Mouse (Mus musculus) embryonic facial prominence, embryonic 15.5 days (tissue): ENCODE measurements around the gene Zbbx. TPM values are rescaled to one million over a fixed set of nuclear protein-coding genes. Genes with fewer than 3 reads are reported as not detected.

ENCODE experiments used
- ATAC-seq: fragments of 200-750 bp; cut with Nextera tagmentation; 2 replicates; pipeline ENCODE4 v1.8.0; 2017; ENCODE audit warnings: low read depth, moderate TSS enrichment; ENCODE audit not compliant: insufficient number of reproducible peaks, low FRiP score, low TSS enrichment
- H3K27ac ChIP-seq: fragments of 300-500 bp; sonication (generic); replicated peaks from 2 replicates; pipeline ENCODE4 v1.5.1; 2015; ENCODE audit warnings: mild to moderate bottlenecking, inconsistent platforms
- H3K27me3 ChIP-seq: fragments of 300-500 bp; sonication (generic); 2 replicates; pipeline ENCODE4 v1.6.1; 2015; ENCODE audit warnings: inconsistent platforms
- H3K36me3 ChIP-seq: fragments of 300-500 bp; sonication (generic); 2 replicates; pipeline ENCODE4 v1.6.1; 2015; ENCODE audit warnings: mild to moderate bottlenecking, inconsistent platforms
- H3K4me1 ChIP-seq: fragments of 300-500 bp; sonication (generic); 2 replicates; pipeline ENCODE4 v1.6.1; 2015; ENCODE audit warnings: inconsistent platforms
- H3K4me2 ChIP-seq: fragments of 300-500 bp; sonication (generic); replicated peaks from 2 replicates; pipeline ENCODE4 v1.6.1; 2015; ENCODE audit warnings: mild to moderate bottlenecking, inconsistent platforms
- H3K4me3 ChIP-seq: fragments of 300-500 bp; sonication (generic); replicated peaks from 2 replicates; pipeline ENCODE4 v1.5.1; 2015; ENCODE audit warnings: mild to moderate bottlenecking, inconsistent platforms
- H3K9ac ChIP-seq: fragments of 300-500 bp; sonication (generic); 2 replicates; pipeline ENCODE4 v1.6.1; 2015; ENCODE audit warnings: inconsistent platforms
- H3K9me3 ChIP-seq: fragments of 300-500 bp; sonication (generic); replicated peaks from 2 replicates; pipeline ENCODE4 v1.6.1; 2016; ENCODE audit warnings: inconsistent platforms
- WGBS: fragments of 180-500 bp; shearing (Covaris S2); methylation state at CpG from one replicate; pipeline ENCODE4 v1.1.7; 2015; 5-methylcytosine and 5-hydroxymethylcytosine counted together
- polyA plus RNA-seq: library from polyadenylated mRNA; unstranded; fragments of >200 nt; fragmentation: Nextera tagmentation; extraction: Ambion mirVana; gene quantifications from 2 replicates; pipeline ENCODE4 v1.2.1, GENCODE M21; 2015

The Zbbx gene
- 1.6 and 3.2 TPM in 2 replicates for polyA plus RNA-seq

GRCm38 (mm10) chr3:75164838-75165496 is at the start of gene Zbbx:
TSS of gene Zbbx (minus strand) at chr3:75165034.
- ATAC-seq: peak; percentile 63; the same call in 1 of the 2 replicates
- peak within 1 kb of the TSS; percentile 53 for H3K4me2 ChIP-seq
- H3K9ac ChIP-seq: no peak within 1 kb of the TSS
- peak within 1 kb of the TSS; percentile 29 for H3K4me3 ChIP-seq
- H3K27me3 ChIP-seq: no peaks in the 10 kb centered on the region
- no peaks in the 10 kb centered on the region for H3K9me3 ChIP-seq
- no peaks in the 10 kb centered on the region for H3K36me3 ChIP-seq
- H3K4me1 ChIP-seq: peaks cover 4% of the 10 kb centered on the region; the same call in 1 of the 2 replicates
- no peak within 1 kb of the TSS for H3K27ac ChIP-seq
- WGBS: 13% methylated on average over 20 of the region's 20 CpGs

- Histone ChIP-seq H3K4me1 (no peaks in the 10 kb centered on the region), H3K27ac (no peak overlapping the region), H3K4me2 (no peak overlapping the region), H3K9me3 (no peaks in the 10 kb centered on the region), H3K9ac (no peak overlapping the region), H3K36me3 (no peaks in the 10 kb centered on the region), H3K4me3 (no peak overlapping the region), H3K27me3 (no peaks in the 10 kb centered on the region)
- ATAC-seq: no peak
- 39% methylated on average over 12 of the region's 12 CpGs for WGBS
These were observed 38.1 kb upstream of the Zbbx start for GRCm38 (mm10) chr3:75202808-75203503.

- Histone ChIP-seq H3K9me3 (no peaks in the 10 kb centered on the region), H3K9ac (no peak overlapping the region), H3K4me1 (no peaks in the 10 kb centered on the region), H3K4me3 (no peak overlapping the region), H3K27ac (no peak overlapping the region), H3K27me3 (no peaks in the 10 kb centered on the region), H3K4me2 (no peak overlapping the region), H3K36me3 (no peaks in the 10 kb centered on the region)
- WGBS: 82% methylated on average over 1 of the region's 1 CpGs
- ATAC-seq: no peak
These were observed 17.8 kb upstream of the Zbbx start for GRCm38 (mm10) chr3:75182606-75183005.

GRCm38 (mm10) chr3:75141876-75142275 is 23.0 kb downstream of the Zbbx start:
- 26% methylated on average over 3 of the region's 3 CpGs for WGBS

GRCm38 (mm10) chr3:75104867-75105266 is 60.0 kb downstream of the Zbbx start:
- no peaks in the 10 kb centered on the region for H3K36me3 ChIP-seq
- H3K9me3 ChIP-seq: no peaks in the 10 kb centered on the region
- H3K4me2 ChIP-seq: no peak overlapping the region
- H3K27me3 ChIP-seq: no peaks in the 10 kb centered on the region
- no peaks in the 10 kb centered on the region for H3K4me1 ChIP-seq
- ATAC-seq: no peak
- no peak overlapping the region for H3K9ac ChIP-seq
- no peak overlapping the region for H3K4me3 ChIP-seq
- H3K27ac ChIP-seq: no peak overlapping the region

More at GRCm38 (mm10) chr3:75141876-75142275, 23.0 kb downstream of the Zbbx start:
- H3K36me3 ChIP-seq: no peaks in the 10 kb centered on the region
- ATAC-seq: no peak
- H3K9ac ChIP-seq: no peak overlapping the region
- no peak overlapping the region for H3K27ac ChIP-seq
- no peak overlapping the region for H3K4me2 ChIP-seq
- H3K27me3 ChIP-seq: no peaks in the 10 kb centered on the region
- H3K4me3 ChIP-seq: no peak overlapping the region
- H3K4me1 ChIP-seq: no peaks in the 10 kb centered on the region
- no peaks in the 10 kb centered on the region for H3K9me3 ChIP-seq

- 76% methylated on average over 1 of the region's 1 CpGs for WGBS
These were observed 79.1 kb downstream of the Zbbx start for GRCm38 (mm10) chr3:75085762-75086161.

GRCm38 (mm10) chr3:75078906-75079305 is 85.9 kb downstream of the Zbbx start:
- no peak overlapping the region for H3K27ac ChIP-seq
- H3K27me3 ChIP-seq: no peaks in the 10 kb centered on the region
- no peaks in the 10 kb centered on the region for H3K4me1 ChIP-seq
- no peak for ATAC-seq
- no peak overlapping the region for H3K4me2 ChIP-seq
- H3K36me3 ChIP-seq: no peaks in the 10 kb centered on the region
- H3K4me3 ChIP-seq: no peak overlapping the region
- H3K9ac ChIP-seq: no peak overlapping the region
- H3K9me3 ChIP-seq: no peaks in the 10 kb centered on the region
- WGBS: 76% methylated on average over 1 of the region's 1 CpGs

More at GRCm38 (mm10) chr3:75085762-75086161, 79.1 kb downstream of the Zbbx start:
- no peaks in the 10 kb centered on the region for H3K9me3 ChIP-seq
- H3K4me2 ChIP-seq: no peak overlapping the region
- no peaks in the 10 kb centered on the region for H3K36me3 ChIP-seq
- no peaks in the 10 kb centered on the region for H3K4me1 ChIP-seq
- no peak overlapping the region for H3K27ac ChIP-seq
- ATAC-seq: no peak
- no peak overlapping the region for H3K9ac ChIP-seq
- no peaks in the 10 kb centered on the region for H3K27me3 ChIP-seq
- no peak overlapping the region for H3K4me3 ChIP-seq

GRCm38 (mm10) chr3:75009701-75010100 is 155.1 kb downstream of the Zbbx start:
- Histone ChIP-seq H3K9me3 (no peaks in the 10 kb centered on the region), H3K4me1 (no peaks in the 10 kb centered on the region), H3K27ac (no peak overlapping the region), H3K4me3 (no peak overlapping the region), H3K4me2 (no peak overlapping the region), H3K36me3 (no peaks in the 10 kb centered on the region), H3K27me3 (no peaks in the 10 kb centered on the region), H3K9ac (no peak overlapping the region)
- 89% methylated on average over 1 of the region's 1 CpGs for WGBS
- no peak for ATAC-seq

Other genes starting within 250 kb of the Zbbx start
- not detected in 2 replicates for gene Serpini2, start 105.0 kb upstream of the Zbbx start, polyA plus RNA-seq